Mouse (Mus musculus): Measurements from ENCODE around the gene Chadl. TPM values are rescaled to one million over a fixed set of nuclear protein-coding genes. Genes with fewer than 3 reads are reported as not detected.
A peak's percentile ranks its signal among the peaks of the same experiment; 100 is the strongest.
"Not testable (repeated sequence)": the region's sequence is repeated elsewhere in the genome, so short reads cannot be mapped to it uniquely, and the experiment has no call there.

The Chadl gene
- polyA plus RNA-seq, 1 experiment from 2014 or later, result 2.2 TPM

DNA sequence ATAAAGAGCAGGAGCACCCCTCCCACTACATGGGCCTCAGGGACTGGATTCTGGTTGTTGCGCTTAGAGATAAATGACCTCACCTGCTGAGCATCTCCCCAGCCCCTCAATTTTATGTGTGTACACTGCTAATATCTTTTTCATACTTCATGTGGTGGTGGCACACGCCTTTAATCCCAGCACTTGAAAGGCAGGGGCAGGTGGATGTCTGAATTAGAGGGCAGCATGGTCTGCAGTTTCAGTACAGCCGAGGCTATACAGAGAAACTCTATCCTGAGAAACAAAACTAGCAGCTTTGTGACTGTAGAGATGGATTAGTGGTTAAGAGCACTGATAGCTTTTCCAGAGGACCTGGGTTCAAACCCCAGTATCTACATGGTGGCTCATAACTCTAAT, 6.0 kb upstream of the Chadl start:
- Histone ChIP-seq H3K36me3 (ENCODE audit: control insufficient read depth, insufficient read depth, low read length) (peaks cover 18% of the 10 kb centered on the region), H3K4me1 (ENCODE audit: control insufficient read depth, insufficient read depth, low read length) (no peaks in the 10 kb centered on the region)
- ATAC-seq, result no peak

GRCm38 (mm10) chr15:81702306-81703093, 5.4 kb upstream of the Chadl start:
- no peak for ATAC-seq
- no peaks in the 10 kb centered on the region for H3K9me3 ChIP-seq (ENCODE audit: control insufficient read depth, low read length)
- H3K9ac ChIP-seq (ENCODE audit: low read depth, low read length), result no peak overlapping the region
- H3K27ac ChIP-seq (ENCODE audit: low read length), result no peak overlapping the region
- no peaks in the 10 kb centered on the region for H3K27me3 ChIP-seq (replicated peaks; ENCODE audit: control insufficient read depth, insufficient read depth, low read length)
- no peaks in the 10 kb centered on the region for H3K4me1 ChIP-seq (ENCODE audit: control insufficient read depth, insufficient read depth, low read length)
- 89% methylated on average over 13 of the region's 13 CpGs for WGBS
- no peak overlapping the region for H3K4me3 ChIP-seq (ENCODE audit: low read length)
- H3K36me3 ChIP-seq (ENCODE audit: control insufficient read depth, insufficient read depth, low read length), result peaks cover 18% of the 10 kb centered on the region
- H3K4me2 ChIP-seq (ENCODE audit: low read depth, low read length), result no peak overlapping the region

More for the DNA sequence above, 6.0 kb upstream of the Chadl start:
- Histone ChIP-seq H3K27ac (ENCODE audit: low read length) (no peak overlapping the region), H3K4me3 (ENCODE audit: low read length) (no peak overlapping the region), H3K27me3 (replicated peaks; ENCODE audit: control insufficient read depth, insufficient read depth, low read length) (no peaks in the 10 kb centered on the region), H3K4me2 (ENCODE audit: low read depth, low read length) (no peak overlapping the region), H3K9ac (ENCODE audit: low read depth, low read length) (no peak overlapping the region), H3K9me3 (ENCODE audit: control insufficient read depth, low read length) (no peaks in the 10 kb centered on the region)
- WGBS, result 59% methylated on average over 3 of the region's 3 CpGs

GRCm38 (mm10) chr15:81701350-81701749, 4.3 kb upstream of the Chadl start:
- peaks cover 17% of the 10 kb centered on the region for H3K36me3 ChIP-seq (ENCODE audit: control insufficient read depth, insufficient read depth, low read length)
- not testable (repeated sequence) for H3K4me1 ChIP-seq (ENCODE audit: control insufficient read depth, insufficient read depth, low read length); H3K27ac ChIP-seq (ENCODE audit: low read length); H3K4me2 ChIP-seq (ENCODE audit: low read depth, low read length); H3K4me3 ChIP-seq (ENCODE audit: low read length); H3K9ac ChIP-seq (ENCODE audit: low read depth, low read length); ATAC-seq; H3K27me3 ChIP-seq (replicated peaks; ENCODE audit: control insufficient read depth, insufficient read depth, low read length); H3K9me3 ChIP-seq (ENCODE audit: control insufficient read depth, low read length)
- WGBS, result 75% methylated on average over 4 of the region's 4 CpGs

DNA sequence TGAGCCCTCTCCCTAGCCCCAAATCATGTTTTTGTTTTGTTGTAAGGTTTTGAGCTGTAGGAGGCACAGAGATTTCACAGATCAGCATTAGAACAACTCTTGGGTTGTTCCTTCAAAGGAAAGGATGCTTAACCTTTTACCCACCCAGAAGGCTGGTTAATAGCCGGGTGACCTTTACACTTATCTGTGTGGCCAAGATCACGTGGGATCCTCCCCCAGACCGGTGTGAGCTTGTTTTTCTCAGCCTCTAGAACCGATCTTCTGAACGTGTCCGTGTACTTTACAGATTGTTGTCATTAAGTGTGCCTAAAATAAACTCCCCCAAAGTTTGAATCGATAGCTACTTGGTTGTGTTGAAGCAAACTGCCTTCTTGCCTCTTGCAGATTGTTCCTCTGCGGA, 3.5 kb upstream of the Chadl start:
- Histone ChIP-seq H3K27ac (ENCODE audit: low read length) (no peak overlapping the region), H3K9ac (ENCODE audit: low read depth, low read length) (no peak overlapping the region), H3K9me3 (ENCODE audit: control insufficient read depth, low read length) (no peaks in the 10 kb centered on the region), H3K4me2 (ENCODE audit: low read depth, low read length) (no peak overlapping the region), H3K4me1 (ENCODE audit: control insufficient read depth, insufficient read depth, low read length) (no peaks in the 10 kb centered on the region), H3K36me3 (ENCODE audit: control insufficient read depth, insufficient read depth, low read length) (peaks cover 11% of the 10 kb centered on the region; the same call in 1 of the 2 replicates), H3K27me3 (replicated peaks; ENCODE audit: control insufficient read depth, insufficient read depth, low read length) (no peaks in the 10 kb centered on the region), H3K4me3 (ENCODE audit: low read length) (no peak overlapping the region)
- WGBS, result 53% methylated on average over 8 of the region's 8 CpGs
- ATAC-seq, result no peak

- Histone ChIP-seq H3K27me3 (replicated peaks; ENCODE audit: control insufficient read depth, insufficient read depth, low read length) (no peaks in the 10 kb centered on the region), H3K36me3 (ENCODE audit: control insufficient read depth, insufficient read depth, low read length) (peaks cover 7% of the 10 kb centered on the region; the same call in 1 of the 2 replicates), H3K9me3 (ENCODE audit: control insufficient read depth, low read length) (no peaks in the 10 kb centered on the region), H3K27ac (ENCODE audit: low read length) (no peak overlapping the region), H3K9ac (ENCODE audit: low read depth, low read length) (no peak overlapping the region), H3K4me1 (ENCODE audit: control insufficient read depth, insufficient read depth, low read length) (no peaks in the 10 kb centered on the region), H3K4me2 (ENCODE audit: low read depth, low read length) (no peak overlapping the region), H3K4me3 (ENCODE audit: low read length) (no peak overlapping the region)
- 56% methylated on average over 2 of the region's 2 CpGs for WGBS
- no peak for ATAC-seq
These were observed 3.1 kb upstream of the Chadl start for GRCm38 (mm10) chr15:81700161-81700560.

DNA sequence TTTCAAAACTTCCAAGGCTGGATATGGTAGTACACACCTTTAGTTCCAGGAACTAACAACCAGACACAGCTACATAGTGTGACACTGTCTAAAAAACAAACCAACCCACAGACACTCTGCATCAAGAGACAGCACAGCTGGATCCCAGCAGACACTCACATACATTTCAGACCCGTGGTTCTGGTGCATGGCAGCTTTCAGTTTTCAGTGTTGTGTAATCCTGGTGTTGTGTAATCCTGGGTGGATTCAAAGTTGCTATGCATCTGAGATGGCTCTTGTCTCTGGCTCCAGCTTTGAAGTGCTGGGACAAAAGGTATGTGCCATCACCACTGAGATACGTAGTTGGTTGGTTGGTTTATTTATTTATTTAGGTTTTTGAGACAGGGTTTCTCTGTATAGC, 1.4 kb upstream of the Chadl start:
- 68% methylated on average over 2 of the region's 2 CpGs for WGBS
- no peak overlapping the region for H3K9ac ChIP-seq (ENCODE audit: low read depth, low read length)

GRCm38 (mm10) chr15:81697847-81698246, 760 bp upstream of the Chadl start:
- Histone ChIP-seq H3K36me3 (ENCODE audit: control insufficient read depth, insufficient read depth, low read length) (no peaks in the 10 kb centered on the region), H3K4me2 (ENCODE audit: low read depth, low read length) (no peak overlapping the region), H3K4me1 (ENCODE audit: control insufficient read depth, insufficient read depth, low read length) (peaks cover 8% of the 10 kb centered on the region), H3K27me3 (replicated peaks; ENCODE audit: control insufficient read depth, insufficient read depth, low read length) (peaks cover 17% of the 10 kb centered on the region), H3K27ac (ENCODE audit: low read length) (no peak overlapping the region), H3K9me3 (ENCODE audit: control insufficient read depth, low read length) (no peaks in the 10 kb centered on the region), H3K9ac (ENCODE audit: low read depth, low read length) (no peak overlapping the region), H3K4me3 (ENCODE audit: low read length) (no peak overlapping the region)
- 42% methylated on average over 3 of the region's 3 CpGs for WGBS
- no peak for ATAC-seq

More for the DNA sequence above, 1.4 kb upstream of the Chadl start:
- Histone ChIP-seq H3K4me3 (ENCODE audit: low read length) (no peak overlapping the region), H3K4me2 (ENCODE audit: low read depth, low read length) (no peak overlapping the region), H3K27me3 (replicated peaks; ENCODE audit: control insufficient read depth, insufficient read depth, low read length) (peaks cover 10% of the 10 kb centered on the region), H3K36me3 (ENCODE audit: control insufficient read depth, insufficient read depth, low read length) (no peaks in the 10 kb centered on the region), H3K9me3 (ENCODE audit: control insufficient read depth, low read length) (no peaks in the 10 kb centered on the region), H3K4me1 (ENCODE audit: control insufficient read depth, insufficient read depth, low read length) (peaks cover 5% of the 10 kb centered on the region), H3K27ac (ENCODE audit: low read length) (no peak overlapping the region)
- ATAC-seq, result no peak

GRCm38 (mm10) chr15:81694891-81695290, 2.2 kb downstream of the Chadl start:
- H3K27me3 ChIP-seq (replicated peaks; ENCODE audit: control insufficient read depth, insufficient read depth, low read length), result peaks cover 24% of the 10 kb centered on the region
- peaks cover 8% of the 10 kb centered on the region for H3K4me1 ChIP-seq (ENCODE audit: control insufficient read depth, insufficient read depth, low read length)
- 28% methylated on average over 19 of the region's 19 CpGs for WGBS
- H3K4me3 ChIP-seq (ENCODE audit: low read length), result peak overlapping the region; percentile 60
- H3K27ac ChIP-seq (ENCODE audit: low read length), result no peak overlapping the region
- peak overlapping the region; percentile 75 for H3K9ac ChIP-seq (ENCODE audit: low read depth, low read length)
- H3K36me3 ChIP-seq (ENCODE audit: control insufficient read depth, insufficient read depth, low read length), result no peaks in the 10 kb centered on the region
- peak overlapping the region; percentile 99 for H3K4me2 ChIP-seq (ENCODE audit: low read depth, low read length)
- H3K9me3 ChIP-seq (ENCODE audit: control insufficient read depth, low read length), result no peaks in the 10 kb centered on the region
- ATAC-seq, result no peak

DNA sequence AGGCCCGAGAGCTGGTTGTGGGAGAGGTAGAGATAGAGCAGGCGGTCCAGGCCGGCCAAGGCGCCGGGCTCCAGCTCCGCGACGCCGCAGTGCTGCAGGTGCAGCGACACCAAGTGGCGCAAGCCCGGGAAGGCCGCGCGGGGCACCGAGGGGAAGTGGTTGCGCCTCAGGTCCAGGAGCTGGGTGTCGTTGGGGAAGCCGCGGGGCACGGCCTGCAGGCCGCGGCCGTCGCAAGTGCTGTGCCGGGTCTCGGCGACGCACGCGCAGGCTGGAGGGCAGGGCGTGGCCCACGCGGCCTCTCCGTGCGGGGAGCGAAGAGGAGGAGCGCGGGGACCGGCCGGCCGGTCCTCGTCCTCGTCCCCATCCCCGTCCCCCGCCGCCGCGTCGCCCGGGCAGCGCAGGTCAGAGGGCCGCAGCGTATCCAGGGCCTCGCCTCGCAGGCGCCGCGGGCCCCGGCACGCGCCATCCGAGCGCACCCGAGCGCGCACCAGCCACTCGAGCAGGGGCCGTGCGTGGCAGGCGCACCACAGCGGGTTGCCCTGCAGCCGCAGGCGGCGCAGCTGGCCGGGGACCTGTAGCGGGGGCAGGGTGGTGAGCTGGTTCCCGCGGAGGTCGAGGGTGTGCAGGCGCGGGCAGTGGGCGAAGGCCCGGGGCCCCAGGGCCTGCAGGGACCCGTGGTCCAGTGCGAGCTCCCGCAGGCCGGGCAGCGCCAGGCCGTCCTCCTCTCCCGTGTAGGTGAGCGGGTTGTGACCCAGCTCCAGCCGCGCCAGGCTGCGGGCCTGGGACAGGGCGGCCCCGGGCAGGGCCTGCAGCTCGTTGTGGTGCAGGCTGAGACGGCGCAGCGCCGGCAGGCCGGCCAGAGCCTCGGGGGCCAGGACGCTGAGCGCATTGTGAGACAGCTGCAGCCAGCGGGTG, 2.9 kb downstream of the Chadl start:
- H3K9me3 ChIP-seq (ENCODE audit: control insufficient read depth, low read length), result no peaks in the 10 kb centered on the region
- ATAC-seq, result peak; percentile 89
- WGBS, result under 1% methylated on average over 107 of the region's 107 CpGs
- H3K4me1 ChIP-seq (ENCODE audit: control insufficient read depth, insufficient read depth, low read length), result peaks cover 8% of the 10 kb centered on the region
- H3K27me3 ChIP-seq (replicated peaks; ENCODE audit: control insufficient read depth, insufficient read depth, low read length), result peaks cover 24% of the 10 kb centered on the region
- H3K36me3 ChIP-seq (ENCODE audit: control insufficient read depth, insufficient read depth, low read length), result no peaks in the 10 kb centered on the region
- H3K27ac ChIP-seq (ENCODE audit: low read length), result no peak overlapping the region
- peak overlapping the region; percentile 60 for H3K4me3 ChIP-seq (ENCODE audit: low read length)
- peak overlapping the region; percentile 75 for H3K9ac ChIP-seq (ENCODE audit: low read depth, low read length)
- peak overlapping the region; percentile 99 for H3K4me2 ChIP-seq (ENCODE audit: low read depth, low read length)

Measured in intestine, embryonic 16.5 days (tissue).